Mouse (Mus musculus): ENCODE data around the gene Gm21663.

- TF ChIP-seq EP300 (IDR thresholded peaks at IDR 0.05; ENCODE audit: insufficient read depth, low read depth, low read length) = no peak
- no peak for TF ChIP-seq POLR2A (IDR thresholded peaks at IDR 0.05; ENCODE audit: insufficient read depth, low read length)
- no peak for TF ChIP-seq CTCF (IDR thresholded peaks at IDR 0.05; ENCODE audit: low read depth, low read length)
Observed at GRCm38 (mm10) chr5:25886708-25887107, 55.5 kb downstream of the Gm21663 start.
